Mouse (Mus musculus): Measurements from ENCODE around the gene Scd2. TPM values are rescaled to one million over a fixed set of nuclear protein-coding genes. Genes with fewer than 3 reads are reported as not detected.

Gene Scd2
- polyA plus RNA-seq, 1 experiment: 442 TPM

GRCm38 (mm10) chr19:44294588-44295041, 1.1 kb downstream of the Scd2 start:
- H3K4me1 ChIP-seq (ENCODE audit: control insufficient read depth, insufficient read depth, low read length): peaks cover 3% of the 10 kb centered on the region

GRCm38 (mm10) chr19:44295251-44295650, 1.8 kb downstream of the Scd2 start:
- no peak for TF ChIP-seq POLR2A (IDR thresholded peaks at IDR 0.05; ENCODE audit: low read depth, low read length)
- Histone ChIP-seq H3K4me3 (ENCODE audit: insufficient read depth, low read length) (peak overlapping the region; percentile 82), H3K27ac (ENCODE audit: insufficient read depth, low read length) (peak overlapping the region; percentile 44), H3K4me1 (ENCODE audit: control insufficient read depth, insufficient read depth, low read length) (peaks cover 7% of the 10 kb centered on the region)

More at GRCm38 (mm10) chr19:44294588-44295041, 1.1 kb downstream of the Scd2 start:
- TF ChIP-seq CTCF (IDR thresholded peaks at IDR 0.05; ENCODE audit: borderline replicate concordance, insufficient read depth, low read length): peak; percentile 85
- peak; percentile 97 for TF ChIP-seq POLR2A (IDR thresholded peaks at IDR 0.05; ENCODE audit: low read depth, low read length)
- Histone ChIP-seq H3K4me3 (ENCODE audit: insufficient read depth, low read length) (peak overlapping the region; percentile 82), H3K27ac (ENCODE audit: insufficient read depth, low read length) (peak overlapping the region; percentile 95)

GRCm38 (mm10) chr19:44295741-44296140, 2.3 kb downstream of the Scd2 start:
- TF ChIP-seq POLR2A (IDR thresholded peaks at IDR 0.05; ENCODE audit: low read depth, low read length): no peak; the same call in 1 of the 2 replicates
- peak; percentile 99 for TF ChIP-seq CTCF (IDR thresholded peaks at IDR 0.05; ENCODE audit: borderline replicate concordance, insufficient read depth, low read length)
- H3K4me1 ChIP-seq (ENCODE audit: control insufficient read depth, insufficient read depth, low read length): peaks cover 11% of the 10 kb centered on the region
- peak overlapping the region; percentile 44 for H3K27ac ChIP-seq (ENCODE audit: insufficient read depth, low read length)
- H3K4me3 ChIP-seq (ENCODE audit: insufficient read depth, low read length): peak overlapping the region; percentile 82

GRCm38 (mm10) chr19:44296186-44296585, 2.7 kb downstream of the Scd2 start:
- peaks cover 15% of the 10 kb centered on the region for H3K4me1 ChIP-seq (ENCODE audit: control insufficient read depth, insufficient read depth, low read length)
- H3K4me3 ChIP-seq (ENCODE audit: insufficient read depth, low read length): peak overlapping the region; percentile 82
- H3K27ac ChIP-seq (ENCODE audit: insufficient read depth, low read length): no peak overlapping the region
- TF ChIP-seq POLR2A (IDR thresholded peaks at IDR 0.05; ENCODE audit: low read depth, low read length) (no peak; the same call in 1 of the 2 replicates), CTCF (IDR thresholded peaks at IDR 0.05; ENCODE audit: borderline replicate concordance, insufficient read depth, low read length) (no peak)

GRCm38 (mm10) chr19:44297068-44297760, 3.7 kb downstream of the Scd2 start:
- TF ChIP-seq CTCF (IDR thresholded peaks at IDR 0.05; ENCODE audit: borderline replicate concordance, insufficient read depth, low read length) (no peak), POLR2A (IDR thresholded peaks at IDR 0.05; ENCODE audit: low read depth, low read length) (0 out of 2 replicates have a peak, but pooled peaks have one; percentile 16)
- Histone ChIP-seq H3K27ac (ENCODE audit: insufficient read depth, low read length) (no peak overlapping the region), H3K4me3 (ENCODE audit: insufficient read depth, low read length) (peak overlapping the region; percentile 82), H3K4me1 (ENCODE audit: control insufficient read depth, insufficient read depth, low read length) (peaks cover 17% of the 10 kb centered on the region)

- TF ChIP-seq CTCF (IDR thresholded peaks at IDR 0.05; ENCODE audit: borderline replicate concordance, insufficient read depth, low read length): no peak
- TF ChIP-seq POLR2A (IDR thresholded peaks at IDR 0.05; ENCODE audit: low read depth, low read length): no peak
- Histone ChIP-seq H3K4me3 (ENCODE audit: insufficient read depth, low read length) (peak overlapping the region; percentile 82), H3K4me1 (ENCODE audit: control insufficient read depth, insufficient read depth, low read length) (peaks cover 15% of the 10 kb centered on the region), H3K27ac (ENCODE audit: insufficient read depth, low read length) (0 out of 2 replicates have a peak overlapping the region, but pooled peaks have one; percentile 3)
Measured at GRCm38 (mm10) chr19:44297862-44298261, 4.4 kb downstream of the Scd2 start.

GRCm38 (mm10) chr19:44299078-44299477, 5.6 kb downstream of the Scd2 start:
- Histone ChIP-seq H3K4me1 (ENCODE audit: control insufficient read depth, insufficient read depth, low read length) (peaks cover 20% of the 10 kb centered on the region), H3K27ac (ENCODE audit: insufficient read depth, low read length) (no peak overlapping the region), H3K4me3 (ENCODE audit: insufficient read depth, low read length) (peak overlapping the region; percentile 82)
- no peak for TF ChIP-seq CTCF (IDR thresholded peaks at IDR 0.05; ENCODE audit: borderline replicate concordance, insufficient read depth, low read length)
- TF ChIP-seq POLR2A (IDR thresholded peaks at IDR 0.05; ENCODE audit: low read depth, low read length): no peak

- H3K4me1 ChIP-seq (ENCODE audit: control insufficient read depth, insufficient read depth, low read length): peaks cover 20% of the 10 kb centered on the region
- H3K27ac ChIP-seq (ENCODE audit: insufficient read depth, low read length): 0 out of 2 replicates have a peak overlapping the region, but pooled peaks have one; percentile 14
- TF ChIP-seq POLR2A (IDR thresholded peaks at IDR 0.05; ENCODE audit: low read depth, low read length) (no peak), CTCF (IDR thresholded peaks at IDR 0.05; ENCODE audit: borderline replicate concordance, insufficient read depth, low read length) (no peak)
- peak overlapping the region; percentile 14 for H3K4me3 ChIP-seq (ENCODE audit: insufficient read depth, low read length)
Measured at GRCm38 (mm10) chr19:44299902-44300301, 6.4 kb downstream of the Scd2 start.

GRCm38 (mm10) chr19:44300520-44300919, 7.0 kb downstream of the Scd2 start:
- Histone ChIP-seq H3K4me3 (ENCODE audit: insufficient read depth, low read length) (peak overlapping the region; percentile 14), H3K27ac (ENCODE audit: insufficient read depth, low read length) (peak overlapping the region; percentile 14; the same call in 1 of the 2 replicates), H3K4me1 (ENCODE audit: control insufficient read depth, insufficient read depth, low read length) (peaks cover 26% of the 10 kb centered on the region)
- TF ChIP-seq POLR2A (IDR thresholded peaks at IDR 0.05; ENCODE audit: low read depth, low read length) (peak; percentile 8; the same call in 1 of the 2 replicates), CTCF (IDR thresholded peaks at IDR 0.05; ENCODE audit: borderline replicate concordance, insufficient read depth, low read length) (no peak)

- TF ChIP-seq POLR2A (IDR thresholded peaks at IDR 0.05; ENCODE audit: low read depth, low read length) (no peak), CTCF (IDR thresholded peaks at IDR 0.05; ENCODE audit: borderline replicate concordance, insufficient read depth, low read length) (no peak)
- Histone ChIP-seq H3K4me3 (ENCODE audit: insufficient read depth, low read length) (peak overlapping the region; percentile 2; the same call in 1 of the 2 replicates), H3K27ac (ENCODE audit: insufficient read depth, low read length) (peak overlapping the region; percentile 14), H3K4me1 (ENCODE audit: control insufficient read depth, insufficient read depth, low read length) (peaks cover 30% of the 10 kb centered on the region)
Measured at GRCm38 (mm10) chr19:44301176-44301575, 7.7 kb downstream of the Scd2 start.
